Mouse (Mus musculus): ENCODE data around the gene Paqr6.
"Not testable (repeated sequence)": the region's sequence is repeated elsewhere in the genome, so short reads cannot be mapped to it uniquely, and the experiment has no call there.

Gene Paqr6

DNA sequence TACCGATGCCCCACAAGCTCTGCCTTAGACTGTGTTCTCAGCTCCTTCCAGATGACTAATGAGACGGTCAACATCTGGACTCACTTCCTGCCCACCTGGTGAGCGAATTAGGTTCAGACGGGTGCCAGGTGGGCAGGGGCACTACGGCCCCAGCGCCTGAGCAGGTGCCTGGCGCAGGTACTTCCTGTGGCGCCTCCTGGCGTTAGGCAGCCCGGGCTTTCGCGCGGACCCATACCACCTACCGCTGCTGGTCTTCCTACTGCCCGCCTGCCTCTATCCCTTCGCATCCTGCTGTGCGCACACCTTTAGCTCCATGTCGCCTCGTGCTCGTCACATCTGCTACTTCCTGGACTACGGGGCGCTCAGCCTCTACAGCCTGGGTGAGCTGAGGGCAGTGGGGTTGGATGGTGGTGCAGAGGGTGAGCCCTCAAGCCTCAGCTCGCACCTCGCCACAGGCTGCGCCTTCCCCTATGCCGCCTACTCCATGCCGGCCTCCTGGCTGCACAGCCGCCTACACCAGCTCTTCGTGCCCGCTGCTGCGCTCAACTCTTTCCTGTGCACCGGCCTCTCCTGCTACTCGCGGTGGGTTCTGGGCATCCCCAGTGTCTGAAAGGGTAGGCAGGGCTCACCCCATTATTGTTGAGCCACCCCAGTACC lies 1.4 kb downstream of the Paqr6 start:
- CTCF ChIA-PET: no interaction called here

GRCm38 (mm10) chr3:88366830-88367428 lies 2.5 kb downstream of the Paqr6 start:
- CTCF ChIA-PET: not testable (repeated sequence)

GRCm38 (mm10) chr3:88367517-88367916 lies 3.1 kb downstream of the Paqr6 start:
- CTCF ChIA-PET: not testable (repeated sequence)

GRCm38 (mm10) chr3:88368511-88368910 lies 4.1 kb downstream of the Paqr6 start:
- CTCF ChIA-PET: not testable (repeated sequence)

DNA sequence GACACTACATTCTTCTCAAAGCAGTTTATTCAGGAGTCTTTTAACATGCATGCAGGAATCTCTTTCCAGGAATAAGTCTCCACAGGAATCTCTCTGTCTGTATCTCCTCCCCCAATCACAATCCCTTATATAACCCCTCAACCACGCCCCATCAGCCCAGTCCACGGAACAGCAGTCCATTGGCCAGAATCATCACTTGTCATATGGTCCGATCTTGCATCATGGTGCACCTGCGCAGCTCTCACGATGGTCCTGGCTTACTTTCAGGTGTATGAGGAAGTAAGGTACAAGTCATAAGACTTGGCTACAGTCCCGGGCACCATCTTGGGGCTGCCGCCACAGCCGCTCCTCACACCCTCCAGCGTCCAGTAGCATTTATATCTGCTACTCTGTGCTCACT lies 8.3 kb downstream of the Paqr6 start, which contains the start of gene Bglap3:
Gene Bglap3 (minus strand): TSS at position 101 of the 400 bp plus-strand sequence.
- CTCF ChIA-PET: not testable (repeated sequence)

DNA sequence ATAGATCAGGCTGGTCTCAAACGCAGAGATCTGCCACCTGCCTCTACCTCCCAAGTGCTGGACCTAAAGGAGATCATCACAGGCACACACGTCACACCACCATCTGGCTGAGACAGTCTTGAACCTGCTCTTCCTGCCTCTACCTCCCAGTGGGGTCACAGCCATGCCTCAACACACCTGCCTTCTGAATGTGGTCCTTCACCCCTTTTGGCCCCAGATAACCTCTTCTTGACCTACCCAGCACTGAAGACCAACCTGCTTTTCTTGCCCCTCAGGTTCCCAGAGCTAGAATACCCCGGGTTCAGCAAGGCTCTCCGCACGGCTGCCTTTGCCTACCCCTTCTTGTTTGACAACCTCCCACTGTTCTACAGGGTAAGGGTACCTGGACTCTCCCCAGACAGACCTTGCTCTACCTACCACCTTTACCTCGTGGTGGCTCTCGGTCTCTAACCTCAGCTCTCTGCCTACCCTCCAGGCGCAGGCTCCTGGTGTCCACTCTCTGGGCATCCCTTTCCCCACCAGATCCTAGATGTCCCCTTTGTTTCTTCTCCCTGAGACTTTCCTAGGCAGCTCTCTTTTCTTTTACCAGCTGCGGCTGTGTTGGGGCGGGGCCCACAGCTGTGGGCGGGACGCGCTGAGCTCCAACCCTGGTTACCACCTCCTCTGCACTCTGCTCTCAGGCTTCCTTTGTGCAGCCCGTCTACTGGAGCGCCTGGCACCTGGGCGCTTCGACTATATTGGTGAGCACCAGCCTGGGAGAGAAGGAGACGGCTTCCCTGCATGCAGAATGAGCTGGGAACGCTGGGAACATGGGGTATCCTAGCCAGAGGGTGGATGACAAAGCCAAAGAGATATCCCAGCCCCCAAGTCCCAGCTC lies 11.6 kb downstream of the Paqr6 start:
- CTCF ChIA-PET: not testable (repeated sequence)

DNA sequence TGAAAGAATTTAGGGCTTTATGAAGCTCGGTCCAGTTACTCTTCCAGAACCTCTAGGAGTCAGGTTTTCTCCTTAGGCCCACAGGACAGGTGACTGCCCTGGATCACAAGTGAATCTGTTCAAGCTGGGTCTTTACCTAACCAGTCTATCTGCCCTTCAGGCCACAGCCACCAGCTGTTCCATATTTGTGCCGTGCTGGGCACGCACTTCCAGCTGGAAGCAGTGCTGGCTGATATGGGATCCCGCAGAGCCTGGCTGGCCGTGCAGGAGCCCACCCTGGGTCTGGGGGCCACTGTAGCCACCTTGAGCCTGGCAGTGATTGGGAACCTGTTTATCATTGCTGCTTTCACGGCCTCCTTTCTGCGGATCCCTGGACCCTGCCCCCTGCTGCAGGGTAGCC lies 12.3 kb downstream of the Paqr6 start:
- CTCF ChIA-PET: not testable (repeated sequence)

DNA sequence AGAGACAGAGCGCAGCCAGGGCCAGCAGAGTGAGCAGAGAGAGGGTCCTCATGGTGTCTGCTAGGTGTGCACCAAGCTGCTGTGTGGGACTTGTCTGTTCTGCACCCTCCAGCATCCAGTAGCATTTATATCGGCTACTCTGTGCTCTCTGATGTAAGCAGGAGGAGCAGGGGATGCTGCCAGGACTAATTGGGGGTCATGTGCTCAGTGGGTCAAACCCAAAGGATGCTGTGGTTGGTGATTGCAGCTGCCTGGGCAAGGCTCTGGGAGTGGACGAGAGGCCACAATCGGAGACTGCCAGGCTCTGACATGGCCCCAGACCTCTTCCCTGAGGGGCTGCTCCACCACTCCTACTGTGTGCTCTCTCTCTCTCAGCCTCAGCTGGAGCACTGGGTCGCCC lies 14.2 kb downstream of the Paqr6 start, which contains the start of gene Bglap2:
Gene Bglap2 (minus strand): TSS at position 101 of the 400 bp plus-strand sequence.
- CTCF ChIA-PET: not testable (repeated sequence)

DNA sequence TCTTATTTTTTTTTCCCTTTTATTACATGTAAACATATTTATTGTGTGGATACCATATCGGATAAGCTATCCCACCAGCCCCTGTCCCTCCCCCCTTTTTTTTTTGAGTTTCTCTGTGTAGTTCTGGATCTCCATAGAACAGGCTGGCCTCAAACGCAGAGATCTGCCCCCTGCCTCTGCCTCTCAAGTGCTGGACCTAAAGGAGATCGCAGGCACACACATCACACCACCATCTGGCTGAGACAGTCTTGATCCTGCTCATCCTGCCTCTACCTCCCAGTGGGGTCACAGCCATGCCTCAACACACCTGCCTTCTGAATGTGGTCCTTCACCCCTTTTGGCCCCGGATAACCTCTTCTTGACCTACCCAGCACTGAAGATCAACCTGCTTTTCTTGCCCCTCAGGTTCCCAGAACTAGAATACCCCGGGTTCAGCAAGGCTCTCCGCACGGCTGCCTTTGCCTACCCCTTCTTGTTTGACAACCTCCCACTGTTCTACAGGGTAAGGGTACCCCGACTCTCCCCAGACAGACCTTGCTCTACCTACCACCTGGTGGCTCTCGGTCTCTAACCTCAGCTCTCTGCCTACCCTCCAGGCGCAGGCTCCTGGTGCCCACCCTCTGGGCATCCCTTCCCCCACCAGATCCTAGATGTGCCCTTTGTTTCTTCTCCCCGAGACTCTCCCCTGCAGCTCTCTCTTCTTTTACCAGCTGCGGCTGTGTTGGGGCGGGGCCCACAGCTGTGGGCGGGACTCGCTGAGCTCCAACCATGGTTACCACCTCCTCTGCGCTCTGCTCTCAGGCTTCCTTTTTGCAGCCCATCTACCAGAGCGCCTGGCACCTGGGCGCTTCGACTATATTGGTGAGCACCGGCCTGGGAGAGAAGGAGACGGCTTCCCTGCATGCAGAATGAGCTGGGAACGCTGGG lies 17.3 kb downstream of the Paqr6 start:
- CTCF ChIA-PET: interaction anchor here (0.6 kb wide), 1 partner anchor 44 kb away, joined by 3 read pairs; no protein-coding TSS in a partner anchor

DNA sequence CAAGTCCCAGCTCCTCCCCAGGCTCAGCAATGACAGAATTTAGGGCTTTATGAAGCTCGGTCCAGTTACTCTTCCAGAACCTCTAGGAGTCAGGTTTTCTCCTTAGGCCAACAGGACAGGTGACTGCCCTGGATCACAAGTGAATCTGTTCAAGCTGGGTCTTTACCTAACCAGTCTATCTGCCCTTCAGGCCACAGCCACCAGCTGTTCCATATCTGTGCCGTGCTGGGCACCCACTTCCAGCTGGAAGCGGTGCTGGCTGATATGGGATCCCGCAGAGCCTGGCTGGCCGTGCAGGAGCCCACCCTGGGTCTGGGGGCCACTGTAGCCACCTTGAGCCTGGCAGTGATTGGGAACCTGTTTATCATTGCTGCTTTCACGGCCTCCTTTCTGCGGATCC lies 18.0 kb downstream of the Paqr6 start:
- CTCF ChIA-PET: not testable (repeated sequence)

DNA sequence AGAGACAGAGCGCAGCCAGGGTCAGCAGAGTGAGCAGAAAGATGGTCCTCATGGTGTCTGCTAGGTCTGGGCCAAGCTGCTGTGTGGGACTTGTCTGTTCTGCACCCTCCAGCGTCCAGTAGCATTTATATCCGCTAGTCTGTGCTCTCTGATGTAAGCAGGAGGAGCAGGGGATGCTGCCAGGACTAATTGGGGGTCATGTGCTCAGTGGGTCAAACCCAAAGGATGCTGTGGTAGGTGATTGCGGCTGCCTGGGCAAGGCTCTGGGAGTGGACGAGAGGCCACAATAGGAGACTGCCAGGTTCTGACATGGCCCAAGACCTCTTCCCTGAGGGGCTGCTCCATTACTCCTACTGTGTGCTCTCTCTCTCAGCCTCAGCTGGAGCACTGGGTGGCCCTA lies 20.0 kb downstream of the Paqr6 start, which contains the start of gene Bglap:
Gene Bglap (minus strand): TSS at position 101 of the 400 bp plus-strand sequence.
- CTCF ChIA-PET: no interaction called here

DNA sequence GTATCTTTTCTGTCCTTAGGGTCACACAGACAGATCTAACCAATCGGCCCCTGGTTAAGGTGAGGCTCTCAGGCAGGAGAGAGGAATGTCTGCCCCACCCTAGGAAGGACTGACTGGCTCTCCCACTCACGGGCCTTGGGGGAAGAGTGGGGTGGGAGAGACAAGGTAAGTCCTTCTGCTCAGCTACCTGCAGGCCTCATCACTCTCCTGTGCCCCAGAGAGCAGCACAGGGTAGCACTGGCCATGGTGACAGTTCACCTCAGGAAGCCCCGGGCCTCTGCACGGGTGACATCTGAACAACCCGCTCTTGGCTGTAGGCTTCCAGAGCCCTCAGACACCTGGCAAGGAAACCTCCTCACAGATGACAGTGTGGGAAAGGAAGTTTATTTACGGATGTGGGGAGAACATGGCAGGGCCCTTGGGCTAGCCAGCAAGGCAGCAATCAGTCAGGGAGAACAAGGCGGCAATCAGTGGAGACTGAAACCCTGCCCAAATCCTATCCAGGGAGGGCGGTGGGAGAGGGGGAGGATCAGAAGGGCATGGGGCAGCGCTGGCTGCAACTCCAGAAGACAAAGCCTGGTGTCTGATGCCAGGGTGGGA lies 29.5 kb downstream of the Paqr6 start:
- CTCF ChIA-PET: no interaction called here

- CTCF ChIA-PET: interaction anchor here (0.6 kb wide), 1 partner anchor 254 kb away, joined by 3 read pairs; no protein-coding TSS in a partner anchor
Measured at GRCm38 (mm10) chr3:88395288-88395687, 30.9 kb downstream of the Paqr6 start.

- CTCF ChIA-PET: no interaction called here
Measured at GRCm38 (mm10) chr3:88395742-88396141, 31.4 kb downstream of the Paqr6 start.

GRCm38 (mm10) chr3:88398666-88399065 lies 34.3 kb downstream of the Paqr6 start:
- CTCF ChIA-PET: interaction anchor here (0.6 kb wide), 1 partner anchor 28 kb away, joined by 3 read pairs; no protein-coding TSS in a partner anchor

GRCm38 (mm10) chr3:88403522-88404230 lies 39.3 kb downstream of the Paqr6 start:
- CTCF ChIA-PET: interaction anchor here (0.6 to 1.1 kb wide), 2 partner anchors 13 to 68 kb away, joined by 3 to 4 read pairs; no protein-coding TSS in a partner anchor

DNA sequence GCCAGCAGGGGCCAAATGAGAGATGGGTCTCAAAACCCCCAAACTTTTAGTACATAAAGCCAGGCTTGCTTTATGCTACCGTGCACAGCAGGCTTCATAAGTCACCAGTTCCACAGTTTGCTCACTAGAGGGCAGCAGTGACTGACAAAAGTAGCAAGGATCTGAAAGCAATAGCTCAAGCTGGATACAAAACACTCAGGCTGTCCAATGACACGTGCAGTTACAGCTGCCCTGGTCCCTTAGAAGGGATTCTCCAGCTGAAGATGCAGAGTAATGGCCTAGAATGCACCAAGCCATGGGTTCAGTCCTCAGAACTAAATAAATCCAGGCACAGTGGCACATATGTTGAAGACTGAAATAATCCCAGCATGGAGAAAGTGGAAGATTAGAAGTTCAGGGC lies 42.7 kb downstream of the Paqr6 start:
- CTCF ChIA-PET: interaction anchor here (0.6 to 1.0 kb wide), 3 partner anchors 74 to 98 kb away, joined by 3 to 4 read pairs (median 3); no protein-coding TSS in a partner anchor

DNA sequence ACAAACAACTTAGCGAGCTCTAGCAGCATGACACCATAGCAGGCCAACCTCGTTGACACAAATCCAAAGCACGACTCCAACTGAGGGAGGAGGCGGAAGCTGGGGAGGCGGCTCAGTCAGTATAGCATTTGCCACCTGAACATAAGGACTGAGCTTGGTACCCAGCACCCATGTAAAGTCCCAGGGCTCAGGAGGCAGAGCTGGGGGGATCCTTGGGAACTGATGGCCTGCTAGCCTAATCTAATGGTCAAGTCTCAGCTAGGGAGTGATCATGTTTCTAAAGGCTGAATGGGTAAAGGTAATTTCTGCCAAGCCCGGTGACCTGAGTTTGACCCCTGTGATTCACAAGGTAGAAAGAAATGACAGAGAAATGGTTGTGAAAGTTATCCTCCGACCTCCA lies 43.1 kb downstream of the Paqr6 start:
- CTCF ChIA-PET: interaction anchor here (0.6 to 1.0 kb wide), 5 partner anchors 33 to 98 kb away, joined by 3 to 6 read pairs (median 4); no protein-coding TSS in a partner anchor

DNA sequence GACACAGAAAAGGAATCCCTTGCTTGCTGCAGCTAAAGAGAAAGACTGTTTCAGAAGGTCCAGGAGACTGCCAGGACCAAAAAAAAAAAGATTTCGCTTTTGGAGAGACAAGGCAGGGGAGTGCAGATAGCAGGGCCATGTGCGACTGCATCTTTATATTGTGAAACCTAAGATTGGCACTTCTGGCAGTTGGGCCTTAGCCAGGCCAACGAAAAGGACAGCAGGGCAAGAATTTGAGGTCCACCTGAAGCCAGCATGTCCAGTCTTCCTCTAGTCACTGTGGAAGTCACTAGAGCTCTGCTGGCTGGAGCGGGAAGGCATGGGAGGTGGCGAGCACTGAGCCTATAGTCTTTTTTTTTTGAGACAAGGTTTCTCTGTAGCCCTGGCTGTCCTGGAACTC lies 44.6 kb downstream of the Paqr6 start:
- CTCF ChIA-PET: interaction anchor here (0.5 kb wide), 1 partner anchor 328 kb away, joined by 5 read pairs; no protein-coding TSS in a partner anchor

Data from spleen, embryonic (tissue).